Mouse (Mus musculus) kidney, postnatal 4 days (tissue): ENCODE results near the gene Samd13.

Experiments used
- DNase-seq, 2 experiments: peaks; one replicate each; pipeline ENCODE4 v3.0.0; 2021; ENCODE audit warnings: mixed read lengths in 2 of 2

Samd13 gene

DNA sequence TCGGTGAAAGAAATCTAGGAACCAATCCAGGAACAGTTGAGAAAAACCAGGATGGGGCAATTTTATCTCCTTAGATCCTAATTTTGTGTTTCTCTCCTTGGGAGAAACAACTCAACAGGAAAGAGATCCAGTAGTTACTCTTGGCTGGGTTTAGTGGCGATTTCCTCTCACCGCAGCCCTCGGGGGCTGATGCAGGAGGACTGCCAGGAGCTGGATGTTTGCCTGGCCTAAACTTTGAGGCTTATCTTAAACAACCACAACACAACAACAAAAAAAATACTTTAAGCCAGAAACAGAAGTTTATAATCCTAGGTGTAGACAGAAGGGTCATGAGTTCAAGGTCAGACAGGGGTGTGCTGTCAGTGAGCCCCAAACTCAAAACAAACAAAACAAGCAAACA lies 73.6 kb downstream of the Samd13 start:
- peak in 1 of 2 experiments; percentile 12 for DNase-seq

GRCm38 (mm10) chr3:146611261-146611660 lies 74.1 kb downstream of the Samd13 start:
- DNase-seq: no peak

DNA sequence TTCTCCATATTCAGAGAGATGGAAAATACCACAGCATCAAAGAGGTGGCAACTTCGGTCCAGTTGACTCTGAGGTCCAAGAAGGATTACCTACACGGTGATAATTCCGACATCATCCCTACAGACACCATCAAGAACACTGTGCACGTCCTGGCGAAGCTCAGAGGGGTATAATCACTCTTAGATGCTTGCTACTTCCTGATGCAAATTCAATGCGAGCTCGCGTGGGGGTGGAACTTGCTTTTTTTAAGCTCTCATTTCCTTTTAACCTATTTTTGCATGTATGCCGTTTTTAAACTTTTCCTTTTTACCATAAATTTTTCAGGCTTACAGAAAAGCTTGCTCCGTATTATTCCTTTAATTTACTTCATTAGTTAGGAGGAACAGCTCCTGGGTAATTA lies 75.1 kb downstream of the Samd13 start:
- DNase-seq: no peak

- DNase-seq: no peak
Measured at GRCm38 (mm10) chr3:146607368-146607767, 78.0 kb downstream of the Samd13 start.

- no peak for DNase-seq
Measured at GRCm38 (mm10) chr3:146604647-146605046, 80.7 kb downstream of the Samd13 start.

GRCm38 (mm10) chr3:146602531-146602930 lies 82.9 kb downstream of the Samd13 start:
- DNase-seq: no peak

GRCm38 (mm10) chr3:146601205-146601604 lies 84.2 kb downstream of the Samd13 start:
- no peak for DNase-seq

DNA sequence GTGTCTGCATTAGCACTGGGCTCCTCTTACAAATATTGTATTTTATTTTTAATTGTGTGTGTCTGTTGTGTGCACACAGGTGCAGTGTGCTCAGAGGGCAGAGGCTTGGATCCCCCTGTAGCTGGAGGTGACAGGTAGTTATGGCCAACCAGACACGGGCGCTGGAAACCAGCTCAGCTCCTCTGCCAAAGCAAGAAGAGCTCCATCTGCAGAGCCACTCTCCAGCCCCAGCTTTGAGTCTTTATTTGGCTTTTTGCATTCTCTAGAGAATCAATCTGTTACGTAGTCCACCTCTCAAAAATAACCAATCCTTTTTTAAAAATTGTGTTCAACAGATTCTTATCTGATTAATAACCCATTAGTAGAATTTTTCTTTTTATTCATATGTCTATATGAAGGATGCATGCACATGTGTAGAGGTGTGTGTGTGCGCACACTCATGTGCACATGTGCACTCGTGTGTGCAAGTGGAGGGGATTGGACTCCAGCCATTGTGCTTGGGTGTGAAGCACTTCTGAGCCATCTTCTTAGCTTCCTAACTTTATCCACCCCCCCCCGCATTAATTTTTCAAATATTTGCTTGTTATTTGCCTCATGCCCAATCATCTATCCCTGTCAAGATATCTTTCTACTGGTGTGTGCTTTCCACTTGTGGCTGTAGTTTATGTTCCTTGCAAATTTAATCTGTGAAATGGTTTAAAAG lies 86.0 kb downstream of the Samd13 start:
- no peak for DNase-seq

GRCm38 (mm10) chr3:146598411-146598810 lies 87.0 kb downstream of the Samd13 start:
- no peak for DNase-seq

GRCm38 (mm10) chr3:146596864-146597263 lies 88.5 kb downstream of the Samd13 start:
- DNase-seq: no peak

DNA sequence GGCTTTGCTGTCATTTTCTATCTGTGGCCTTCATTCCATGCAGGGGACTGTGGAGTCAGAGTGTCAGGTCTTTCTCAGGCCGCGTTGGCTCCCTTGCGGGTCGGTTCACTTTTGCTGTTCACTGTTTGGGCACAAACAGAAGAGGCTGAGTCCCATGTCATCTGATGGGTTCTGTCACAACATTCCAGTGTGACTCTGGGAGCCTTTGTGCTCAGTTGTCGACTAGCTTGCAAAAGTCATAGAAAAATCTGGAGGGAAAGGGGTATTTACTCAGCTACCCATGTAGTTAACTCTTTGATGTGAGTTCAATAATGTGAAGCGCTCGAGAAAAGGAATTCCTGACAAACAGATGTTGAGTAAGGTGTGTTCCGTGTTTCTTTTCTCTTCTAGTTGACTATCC lies 89.0 kb downstream of the Samd13 start:
- DNase-seq: no peak

DNA sequence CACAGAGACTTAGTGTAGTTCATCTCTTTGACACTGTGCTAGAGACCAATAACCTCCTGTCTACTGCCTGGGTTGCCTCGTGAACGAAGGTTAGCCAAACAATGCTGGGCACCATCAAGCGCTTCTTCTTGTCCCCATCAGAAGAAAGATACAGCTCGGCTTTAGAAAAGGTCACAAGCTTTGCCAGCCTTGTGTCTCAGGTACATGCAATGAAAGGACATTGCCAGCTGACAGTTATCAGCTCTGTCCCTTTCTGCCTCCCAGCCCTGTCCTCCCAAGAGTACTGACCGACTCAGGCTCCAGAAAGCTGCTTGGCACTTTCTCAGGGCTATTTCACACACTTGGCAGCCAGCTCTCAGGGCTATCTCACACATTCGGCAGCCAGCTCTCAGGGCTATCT lies 90.0 kb downstream of the Samd13 start:
- DNase-seq: no peak
